Mouse (Mus musculus) testis, adult 2 months (tissue): ENCODE data around the gene Smarca4.

Experiments
- CTCF ChIP-seq: fragments of 200-500 bp; IDR thresholded peaks from 2 replicates; pipeline ENCODE4 v1.5.1; 2012; ENCODE audit warnings: low read depth, mild to moderate bottlenecking, inconsistent platforms, low read length, moderate library complexity; ENCODE audit not compliant: control insufficient read depth, insufficient read depth, insufficient replicate concordance
- POLR2A ChIP-seq: fragments of 200-500 bp; IDR thresholded peaks from 2 replicates; pipeline ENCODE4 v1.6.1; 2012; ENCODE audit warnings: low read depth, mild to moderate bottlenecking, inconsistent platforms, low read length, moderate library complexity; ENCODE audit not compliant: control insufficient read depth

DNA sequence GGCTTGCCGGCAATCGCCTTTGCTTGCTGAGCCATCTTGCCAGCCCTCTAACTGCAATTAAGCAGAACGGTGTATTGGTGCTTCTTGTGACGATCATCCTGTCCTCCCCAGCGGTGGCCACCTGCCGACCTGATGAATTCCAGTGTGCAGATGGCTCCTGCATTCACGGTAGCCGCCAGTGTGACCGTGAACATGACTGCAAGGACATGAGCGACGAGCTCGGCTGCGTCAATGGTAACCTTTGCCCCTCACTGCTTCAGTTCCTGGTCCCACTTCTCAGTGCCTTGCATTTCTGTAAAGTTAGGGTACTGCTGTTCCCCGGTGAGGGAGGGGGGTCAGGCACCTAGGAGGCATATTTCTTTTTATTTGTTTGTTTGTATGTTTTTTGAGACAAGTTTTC, 119.2 kb downstream of the Smarca4 start:
- no peak for TF ChIP-seq POLR2A
- TF ChIP-seq CTCF, result no peak
